Mouse (Mus musculus): ENCODE results near the gene Dhx57.
A peak's percentile ranks its signal among the peaks of the same experiment; 100 is the strongest.
"Not testable (repeated sequence)": the region's sequence is repeated elsewhere in the genome, so short reads cannot be mapped to it uniquely, and the experiment has no call there.

Dhx57 gene

DNA sequence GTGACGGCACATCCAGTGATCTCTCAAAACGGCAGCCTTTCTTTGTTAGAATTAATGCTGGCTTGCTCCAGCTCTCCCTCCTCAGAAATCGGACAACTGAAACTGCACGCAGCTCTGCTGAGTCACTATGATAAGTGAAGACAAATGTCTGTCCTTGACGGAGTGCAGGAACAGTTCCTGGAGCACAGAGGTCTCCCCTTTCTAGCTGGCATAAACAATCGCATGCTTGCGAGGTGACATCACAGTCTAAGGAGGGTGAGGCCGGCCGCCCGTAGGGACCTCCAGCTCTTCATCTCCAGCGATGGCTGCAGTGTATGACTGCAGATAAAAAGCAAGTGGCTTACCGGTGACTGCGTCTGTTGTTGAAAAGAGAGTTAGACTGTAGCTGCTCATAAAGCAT is 35.1 kb downstream of the Dhx57 start:
- no peak for DNase-seq (ENCODE audit: extremely low read depth, low read depth, low spot score)

DNA sequence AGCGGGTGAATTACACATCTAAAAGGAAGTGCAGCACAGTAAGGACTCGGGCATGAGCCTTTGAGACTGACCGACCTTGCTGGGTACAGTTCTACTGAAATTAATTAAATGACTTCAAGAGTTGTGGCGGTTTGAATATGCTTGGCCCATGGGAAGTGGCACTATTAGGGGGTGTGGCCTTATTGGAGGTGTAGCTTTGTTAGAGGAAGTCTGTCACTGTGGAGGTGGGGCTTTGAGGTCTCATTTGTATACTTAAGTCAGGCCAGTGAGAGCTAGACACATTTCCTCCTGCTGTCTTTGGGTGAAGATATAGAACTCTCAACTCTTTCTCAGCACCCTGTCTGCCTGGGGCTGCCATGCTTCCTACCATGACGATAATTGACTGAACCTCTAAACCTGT is 35.9 kb downstream of the Dhx57 start:
- DNase-seq (ENCODE audit: extremely low read depth, low read depth, low spot score), result no peak

DNA sequence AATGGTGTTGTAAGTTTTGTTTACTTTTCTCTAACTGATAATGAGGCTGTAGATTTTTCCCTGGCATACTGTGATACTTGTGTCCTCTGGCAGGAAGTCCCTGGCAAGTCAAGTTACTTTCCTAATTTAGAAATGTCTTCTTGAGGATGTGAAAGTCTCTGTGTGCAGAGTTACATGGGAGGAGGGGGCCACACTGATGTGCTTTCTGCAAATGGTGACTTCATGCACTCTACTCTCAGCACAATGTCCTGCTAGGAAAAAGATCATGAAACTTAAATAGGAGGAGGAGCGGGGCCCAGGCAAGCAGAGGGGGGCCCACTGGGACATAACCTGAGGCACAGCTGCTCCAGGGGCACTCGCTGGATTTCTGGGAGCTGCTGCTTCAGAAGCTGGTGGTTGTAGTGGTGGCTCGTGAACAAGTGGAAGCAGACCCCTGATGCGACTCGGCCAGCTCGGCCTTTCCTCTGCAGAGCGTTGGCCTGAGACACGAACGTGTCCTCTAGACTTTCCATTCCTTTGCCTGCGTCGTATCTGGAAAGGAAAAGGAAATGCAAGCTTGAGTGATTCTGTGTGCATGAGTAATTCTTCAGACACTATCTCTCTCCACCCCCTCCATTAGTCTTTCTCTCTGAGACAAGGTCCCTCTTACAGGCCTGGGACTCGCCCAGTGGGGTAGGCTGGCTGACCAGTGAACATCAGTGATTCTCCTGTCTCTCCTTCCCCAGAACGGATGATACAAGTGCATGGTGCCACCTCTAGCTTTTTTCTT is 37.3 kb downstream of the Dhx57 start:
- DNase-seq (ENCODE audit: extremely low read depth, low read depth, low spot score), result no peak

DNA sequence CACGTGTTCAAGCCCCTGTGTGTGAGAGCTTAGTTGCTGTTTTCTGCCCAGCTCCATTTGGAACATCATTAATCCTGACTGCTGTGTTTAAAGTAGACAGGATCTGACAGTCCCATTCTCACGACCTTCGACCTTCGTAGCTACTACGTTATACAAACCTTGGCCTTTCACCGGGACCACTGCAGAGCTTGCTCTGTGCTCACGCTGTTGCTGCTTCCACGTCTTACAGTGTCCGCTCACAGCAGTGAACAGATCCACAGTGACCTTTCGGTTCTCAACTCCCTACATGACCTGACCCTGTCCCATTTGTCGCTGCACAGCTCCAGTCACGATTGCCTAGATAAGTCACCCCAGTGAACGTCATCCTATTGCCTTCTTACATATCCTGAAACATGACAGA is 47.2 kb downstream of the Dhx57 start:
- DNase-seq (ENCODE audit: extremely low read depth, low read depth, low spot score), result no peak

DNA sequence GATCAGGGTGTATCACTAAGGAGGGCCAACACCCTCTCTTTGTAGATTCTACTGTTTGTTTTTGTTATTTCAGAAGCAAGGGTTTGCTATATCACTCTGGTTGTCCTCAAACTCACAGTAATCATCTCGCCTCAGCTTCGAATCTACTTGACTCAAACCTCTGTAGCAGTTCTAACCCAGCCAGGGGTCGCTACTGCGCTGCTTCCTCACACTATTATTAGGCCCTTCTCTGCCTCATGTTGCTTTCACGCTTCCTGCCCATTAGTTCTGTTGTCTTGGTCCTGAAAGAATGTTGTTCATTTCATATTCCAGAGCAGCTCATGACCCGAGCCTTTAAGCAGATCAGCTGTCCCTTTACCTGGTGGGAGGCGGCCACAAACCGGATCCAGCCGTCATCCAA is 48.7 kb downstream of the Dhx57 start:
- DNase-seq (ENCODE audit: extremely low read depth, low read depth, low spot score), result no peak

DNA sequence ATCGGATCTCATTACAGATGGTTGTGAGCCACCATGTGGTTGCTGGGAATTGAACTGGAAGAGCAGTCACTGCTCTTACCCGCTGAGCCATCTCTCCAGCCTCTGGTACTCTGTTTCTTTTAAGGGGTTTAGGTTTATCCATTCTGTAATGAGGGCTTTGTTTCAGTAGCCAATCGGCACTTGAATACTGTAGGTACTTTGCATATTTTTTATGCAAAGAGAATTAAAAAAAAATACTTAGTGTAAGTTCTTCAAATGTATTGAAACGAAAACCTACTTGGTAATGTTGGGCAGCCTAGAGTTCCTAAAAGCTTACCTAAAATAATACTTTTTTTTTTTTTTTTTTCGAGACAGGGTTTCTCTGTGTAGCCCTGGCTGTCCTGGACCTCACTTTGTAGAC is 52.8 kb downstream of the Dhx57 start:
- DNase-seq (ENCODE audit: extremely low read depth, low read depth, low spot score), result no peak

DNA sequence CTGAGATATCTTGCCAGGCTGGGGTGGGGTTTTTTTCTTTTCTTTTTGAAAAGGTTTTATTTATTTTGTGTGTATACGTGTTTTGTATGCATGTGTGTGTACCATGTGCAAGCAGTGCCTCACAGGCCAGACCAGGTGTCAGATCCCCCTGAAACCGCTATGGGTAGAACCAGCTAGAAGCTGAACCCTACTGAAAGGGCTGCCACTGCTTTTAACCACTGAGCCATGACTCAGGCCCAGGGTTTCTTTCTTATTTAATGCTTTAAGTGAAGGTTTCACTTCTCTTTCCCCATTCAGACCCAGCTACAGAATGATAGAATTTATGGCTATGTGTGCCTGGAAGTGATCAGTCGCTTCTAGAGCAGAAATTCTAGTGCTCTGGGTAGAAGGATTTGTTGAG is 53.5 kb downstream of the Dhx57 start:
- DNase-seq (ENCODE audit: extremely low read depth, low read depth, low spot score), result no peak

DNA sequence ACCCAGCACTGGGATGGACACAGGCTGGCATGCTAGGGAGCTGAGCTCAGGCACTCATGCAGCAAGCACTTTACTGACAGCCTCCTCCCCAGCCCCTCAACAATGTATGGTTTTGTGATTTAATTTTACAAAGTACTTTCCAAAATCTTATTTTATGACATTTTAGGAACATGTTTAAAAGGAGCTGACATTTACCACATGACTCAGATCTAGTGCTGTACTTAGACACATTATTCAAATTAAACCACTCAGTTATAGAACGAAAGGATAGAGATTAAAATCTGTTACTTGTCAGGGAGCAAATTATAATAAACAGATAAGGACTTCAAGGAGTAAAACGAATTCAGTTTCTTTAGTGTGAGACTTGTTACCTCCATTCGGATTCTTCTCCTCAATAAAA is 54.8 kb downstream of the Dhx57 start:
- DNase-seq (ENCODE audit: extremely low read depth, low read depth, low spot score), result no peak

DNA sequence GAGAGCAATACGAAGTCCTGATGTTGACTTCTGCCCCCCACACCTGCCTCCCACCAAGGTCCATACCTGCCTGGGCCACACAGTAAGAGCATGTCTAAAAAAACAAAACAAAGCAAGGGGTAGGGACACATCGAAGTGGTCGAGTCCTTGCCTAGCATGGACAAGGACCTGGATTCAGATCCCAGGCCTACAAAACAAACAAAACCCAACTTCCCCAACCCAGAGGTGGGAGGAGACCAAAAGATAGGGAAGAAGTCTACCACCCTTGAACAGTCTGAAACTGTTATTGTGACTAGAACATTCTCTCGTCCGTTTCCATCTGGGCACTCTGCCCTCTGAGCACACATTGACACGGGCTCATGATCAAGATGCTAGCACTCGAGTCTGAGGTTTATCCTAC is 55.9 kb downstream of the Dhx57 start:
- no peak for DNase-seq (ENCODE audit: extremely low read depth, low read depth, low spot score)

DNA sequence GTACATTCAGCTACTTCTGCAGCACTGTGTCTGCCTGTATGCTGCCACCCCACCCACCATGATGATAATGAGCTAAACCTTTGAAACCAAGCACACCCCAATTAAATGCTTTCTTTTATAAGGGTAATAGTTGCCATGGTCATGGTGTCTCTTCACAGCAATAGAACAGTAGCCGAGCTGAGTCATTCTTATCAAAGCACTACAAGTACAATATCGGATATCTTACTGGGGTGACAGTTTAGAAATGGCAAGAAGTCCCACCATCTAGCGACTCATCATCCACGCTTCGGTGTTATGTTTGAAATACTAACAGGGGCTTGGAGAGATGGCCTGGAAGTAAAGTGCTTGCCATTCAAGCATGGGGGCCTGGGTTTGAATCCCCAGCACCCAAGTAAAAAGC is 56.4 kb downstream of the Dhx57 start:
- DNase-seq (ENCODE audit: extremely low read depth, low read depth, low spot score), result no peak

DNA sequence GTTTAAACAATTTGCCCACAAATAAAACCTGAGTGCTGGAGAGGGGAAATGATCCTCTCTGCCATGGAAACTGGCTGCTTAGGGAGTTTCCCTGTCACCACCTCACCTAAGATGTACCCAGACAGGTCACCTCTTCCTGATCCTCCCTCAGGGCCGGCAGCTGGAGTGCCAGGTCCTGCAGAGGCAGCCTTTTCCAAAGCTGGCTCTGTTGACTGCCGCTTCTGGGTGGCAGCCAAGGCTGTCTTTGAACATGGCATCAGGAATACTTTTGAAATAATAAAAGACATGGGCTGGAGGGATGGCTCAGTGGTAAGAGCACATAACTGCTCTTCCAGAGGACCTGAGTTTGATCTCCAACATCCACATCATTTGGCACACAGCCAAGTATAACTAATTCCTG is 60.9 kb downstream of the Dhx57 start:
- DNase-seq (ENCODE audit: extremely low read depth, low read depth, low spot score), result no peak

DNA sequence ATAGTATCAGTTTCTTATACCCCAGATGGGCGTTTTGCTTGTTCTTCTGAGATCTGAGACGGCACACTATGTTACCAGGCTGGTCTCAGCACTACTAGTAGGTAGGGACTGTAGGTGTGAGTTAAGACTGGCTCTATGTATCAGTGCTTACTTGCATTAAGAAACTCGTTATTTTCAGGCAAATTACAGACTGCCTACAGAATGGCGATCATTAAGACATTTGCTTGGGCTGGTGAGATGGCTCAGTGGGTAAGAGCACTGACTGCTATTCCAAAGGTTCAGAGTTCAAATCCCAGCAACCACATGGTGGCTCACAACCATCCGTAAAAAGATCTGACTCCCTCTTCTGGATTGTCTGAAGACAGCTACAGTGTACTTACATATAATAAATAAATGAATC is 65.1 kb downstream of the Dhx57 start:
- not testable (repeated sequence) for DNase-seq (ENCODE audit: extremely low read depth, low read depth, low spot score)

DNA sequence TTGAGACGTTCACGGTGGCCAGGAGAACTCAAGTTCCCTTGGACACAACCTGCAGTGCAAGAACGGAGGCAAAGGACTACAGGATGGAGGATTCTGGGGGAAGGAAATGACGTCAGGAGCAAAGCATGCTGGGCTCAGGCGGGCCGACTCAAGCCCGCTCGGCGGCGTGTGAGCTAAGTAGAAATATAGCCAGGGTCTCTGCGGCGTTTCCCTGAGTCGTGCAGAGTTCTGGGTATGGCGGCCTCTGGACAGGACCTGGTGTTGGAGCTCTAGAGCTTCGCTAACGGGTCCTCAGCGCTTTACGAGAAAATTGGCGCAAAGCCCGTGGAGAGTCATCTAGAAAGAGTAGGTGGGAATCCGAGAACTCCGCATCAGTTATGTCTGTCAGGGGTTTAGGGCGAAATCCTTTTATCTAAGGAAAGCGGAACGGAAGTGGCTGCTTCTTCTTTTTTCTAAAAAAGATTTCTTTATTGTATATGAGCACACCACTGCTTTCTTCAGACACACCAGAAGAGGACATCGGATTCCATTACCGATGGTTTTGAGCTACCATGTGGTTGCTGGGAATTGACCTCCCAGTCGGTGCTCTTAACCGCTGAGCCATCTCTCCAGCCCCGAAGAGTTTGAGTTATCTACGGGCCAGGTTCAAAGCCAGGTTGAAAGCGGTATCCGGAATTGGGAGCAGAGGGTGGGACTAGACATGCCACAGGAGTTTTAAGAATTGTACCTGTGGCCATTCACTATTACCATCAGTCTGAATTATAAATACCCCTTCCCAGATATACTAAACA is 65.8 kb downstream of the Dhx57 start, which contains the start of gene Gemin6:
Gene Gemin6 (plus strand): TSS at position 116 of the 791 bp plus-strand sequence.
- peak; percentile 54 for DNase-seq (ENCODE audit: extremely low read depth, low read depth, low spot score)

DNA sequence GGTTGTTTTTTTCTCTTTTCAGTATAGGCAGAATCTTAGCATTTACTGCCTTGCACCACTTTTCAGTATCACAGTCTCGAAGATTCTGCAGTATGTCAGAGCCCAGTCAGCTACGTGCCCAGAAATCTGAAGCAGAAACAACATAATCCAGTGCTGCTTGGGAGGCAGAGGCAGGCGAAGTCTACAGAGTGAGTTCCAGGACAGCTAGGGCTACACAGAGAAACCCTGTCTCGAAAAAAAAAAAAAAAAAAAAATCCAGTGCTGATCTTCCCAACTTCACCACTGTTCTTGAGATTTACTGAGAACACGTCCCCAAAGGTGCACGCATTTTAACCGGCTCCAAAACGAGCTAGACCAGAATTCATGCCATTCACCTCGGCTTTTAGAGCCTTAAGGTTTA is 66.4 kb downstream of the Dhx57 start:
- no peak for DNase-seq (ENCODE audit: extremely low read depth, low read depth, low spot score)

DNA sequence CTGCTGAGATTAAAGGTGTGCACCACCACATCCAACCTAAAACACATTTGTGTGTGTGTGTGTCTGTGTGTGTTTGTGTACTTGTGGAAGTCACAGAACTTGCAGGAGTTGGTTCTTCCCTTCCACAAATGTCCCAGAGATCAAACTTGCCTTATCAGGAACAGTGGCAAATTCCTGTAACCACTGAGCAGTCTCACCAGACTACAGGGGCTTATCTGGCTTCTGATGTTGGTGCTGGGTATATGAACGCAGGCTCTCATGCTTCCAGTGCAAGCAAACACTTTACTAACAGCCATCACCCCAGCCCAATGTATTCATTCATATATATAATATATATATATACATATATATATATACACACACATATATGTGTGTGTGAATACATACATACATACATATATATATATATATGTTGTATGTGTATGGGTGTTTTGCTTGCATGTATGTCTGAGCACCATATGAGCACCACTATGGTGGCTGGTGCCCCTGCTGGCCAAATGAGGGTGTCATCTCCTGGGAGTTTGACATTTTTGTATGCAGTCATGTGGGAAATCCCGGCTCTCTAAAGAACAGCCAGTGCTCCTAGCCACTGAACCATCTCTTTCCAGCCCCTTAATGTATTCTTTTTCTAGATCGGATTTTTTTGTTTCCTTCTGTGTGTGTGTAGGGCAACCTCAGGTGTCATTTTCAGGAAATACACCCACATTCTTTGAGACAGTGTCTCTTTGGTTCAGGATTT is 68.2 kb downstream of the Dhx57 start:
- no peak for DNase-seq (ENCODE audit: extremely low read depth, low read depth, low spot score)

DNA sequence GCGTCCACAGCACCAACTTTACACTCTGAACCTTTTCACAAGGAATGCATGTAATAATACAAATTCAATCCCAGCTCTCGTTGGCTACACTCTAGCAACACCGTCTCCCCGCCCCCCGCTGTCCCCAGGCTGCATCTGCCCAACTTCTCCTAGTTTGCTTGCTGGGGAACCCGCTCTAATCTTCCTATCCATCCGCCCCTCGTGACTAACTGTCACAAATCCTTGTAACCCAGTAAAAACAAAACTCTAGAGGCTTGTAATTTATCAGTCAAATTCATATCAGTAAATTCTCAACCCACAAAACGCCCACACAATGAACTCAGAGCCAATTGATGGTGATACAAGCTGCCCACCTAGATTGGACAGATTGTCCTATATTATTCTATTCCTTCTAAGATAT is 69.1 kb downstream of the Dhx57 start:
- no peak for DNase-seq (ENCODE audit: extremely low read depth, low read depth, low spot score)

DNA sequence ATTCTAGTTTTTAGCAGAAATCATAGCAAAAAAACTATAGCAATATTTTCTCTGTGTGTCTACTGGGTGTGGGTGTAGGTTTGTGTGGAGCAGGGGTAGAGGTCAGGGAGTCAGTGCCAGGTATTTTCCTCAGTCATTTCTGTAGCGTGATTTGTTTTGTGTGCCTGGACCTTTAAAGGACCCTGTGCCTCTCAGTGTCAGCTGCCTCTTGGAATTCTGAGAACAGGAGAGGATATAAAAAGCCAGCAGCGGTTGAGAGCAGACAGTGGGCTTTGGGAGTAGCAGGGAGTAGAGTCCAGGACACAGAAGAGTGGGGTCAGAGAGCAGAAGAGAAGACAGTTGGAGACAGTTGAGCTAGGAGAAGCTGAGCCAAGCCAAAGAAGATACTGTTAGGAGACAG is 70.1 kb downstream of the Dhx57 start:
- no peak for DNase-seq (ENCODE audit: extremely low read depth, low read depth, low spot score)

DNA sequence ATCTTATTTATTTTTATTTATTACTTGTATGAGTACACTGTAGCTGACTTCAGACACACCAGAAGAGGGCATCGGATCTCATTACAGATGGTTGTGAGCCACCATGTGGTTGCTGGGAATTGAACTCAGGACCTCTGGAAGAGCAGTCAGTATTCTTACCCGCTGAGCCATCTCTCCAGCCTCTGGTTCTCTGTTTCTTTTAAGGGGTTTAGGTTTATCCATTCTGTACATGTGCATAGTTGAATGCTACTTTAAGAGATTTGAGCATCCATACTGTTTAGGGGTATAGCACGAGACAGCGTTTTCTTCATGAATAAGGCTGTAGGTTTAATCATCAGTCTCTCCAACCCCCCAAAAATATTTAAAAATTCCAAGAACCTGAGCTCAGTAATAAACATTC is 76.3 kb downstream of the Dhx57 start:
- DNase-seq (ENCODE audit: extremely low read depth, low read depth, low spot score), result not testable (repeated sequence)

DNA sequence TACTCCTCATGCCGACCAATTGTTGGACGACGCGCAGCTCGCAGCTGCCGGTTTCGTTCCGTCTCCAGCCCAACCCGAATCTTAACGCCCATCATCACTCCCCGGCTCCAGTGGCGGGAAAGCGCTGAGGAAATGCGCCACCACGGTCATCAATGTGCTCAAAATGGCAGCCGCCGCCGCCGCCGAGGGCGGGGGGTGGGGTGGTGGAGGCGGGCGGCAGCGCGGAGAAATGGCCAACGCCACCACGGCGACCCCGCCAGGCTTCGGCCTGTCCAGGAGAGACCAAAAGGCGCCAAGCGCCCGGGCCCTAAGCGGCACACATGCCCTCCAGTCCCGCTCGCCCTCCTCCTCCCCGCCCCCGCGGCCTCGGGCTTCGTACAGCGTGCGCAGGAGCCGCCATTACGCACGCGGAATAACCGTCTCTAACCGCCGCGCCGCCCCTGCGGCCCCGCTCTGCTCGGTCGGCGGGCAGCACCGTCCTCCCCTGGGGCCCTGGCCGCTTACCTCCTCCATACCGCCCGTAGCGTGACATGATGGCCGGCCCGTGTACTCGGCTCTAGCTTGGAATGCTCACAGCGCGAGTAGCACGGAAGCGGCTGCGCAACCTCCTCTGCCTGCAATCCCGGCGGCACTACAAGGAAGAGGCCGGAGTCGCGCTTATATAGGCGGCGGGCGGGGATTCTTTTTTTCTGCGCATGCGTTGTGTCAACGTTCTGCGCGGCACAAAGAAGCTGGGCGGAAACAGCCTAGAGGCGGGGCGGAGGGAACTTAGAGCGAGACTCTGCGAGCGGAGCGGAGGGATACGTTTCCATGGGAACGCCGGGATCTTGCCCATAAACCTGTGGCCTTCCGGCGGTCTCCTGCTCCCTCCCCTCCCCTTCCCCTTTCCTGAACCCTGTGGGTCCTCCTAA is 83.3 kb downstream of the Dhx57 start, which contains the start of the genes Srsf7 and Ttc39d:
Gene Srsf7 (minus strand): TSS at position 637 of the 911 bp plus-strand sequence.
Gene Ttc39d (plus strand): TSS at position 790 of the 911 bp plus-strand sequence.
- peak; percentile 74 for DNase-seq (ENCODE audit: extremely low read depth, low read depth, low spot score)

DNA sequence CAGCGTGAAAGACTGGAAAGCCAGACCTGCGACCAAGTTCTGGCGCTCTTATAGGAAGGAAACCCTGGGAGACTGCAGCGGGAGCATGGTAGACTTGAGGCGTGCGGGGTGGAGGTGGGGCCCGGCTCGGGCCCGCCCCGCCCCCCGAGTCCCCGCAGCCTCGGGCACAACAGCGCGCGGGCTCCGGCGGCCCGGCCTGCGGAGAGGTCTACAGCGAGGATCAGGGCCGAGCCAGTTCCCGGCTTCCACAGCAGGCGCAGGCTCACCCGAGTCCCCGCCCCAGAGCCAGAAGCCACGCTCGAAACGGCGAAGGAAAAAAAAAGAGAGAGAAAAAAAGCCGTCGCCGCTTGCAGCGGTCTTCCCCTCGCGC is 84.0 kb downstream of the Dhx57 start:
- no peak for DNase-seq (ENCODE audit: extremely low read depth, low read depth, low spot score)

DNA sequence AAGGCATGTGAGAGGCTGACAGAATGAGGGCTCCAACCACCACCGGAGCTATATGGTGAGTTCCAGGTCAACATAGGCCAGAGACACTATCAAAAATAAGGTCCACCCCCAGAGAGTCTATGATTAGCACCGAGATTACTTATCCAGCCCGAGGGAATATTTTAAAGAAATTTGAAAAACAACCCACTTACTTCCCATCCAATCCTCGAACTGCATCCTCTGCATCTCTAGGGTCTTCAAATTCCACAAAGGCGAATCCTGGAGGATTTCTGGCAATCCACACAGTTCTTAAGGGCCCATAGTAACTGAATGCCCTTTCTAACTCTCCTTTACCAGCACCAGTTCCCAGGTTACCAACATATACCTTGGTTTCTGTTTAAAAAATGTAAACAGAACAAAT is 84.6 kb downstream of the Dhx57 start:
- DNase-seq (ENCODE audit: extremely low read depth, low read depth, low spot score), result no peak
